Mouse (Mus musculus) megakaryocyte, embryonic 14.5 days (primary cell): ENCODE data around the gene Mtus2. TPM values are rescaled to one million over a fixed set of nuclear protein-coding genes. Genes with fewer than 3 reads are reported as not detected.
A peak's percentile ranks its signal among the peaks of the same experiment; 100 is the strongest.

Source experiments
- H3K27me3 ChIP-seq: replicated peaks from 2 replicates; pipeline ENCODE3; 2012; ENCODE audit warnings: inconsistent platforms
- H3K36me3 ChIP-seq: replicated peaks from 2 replicates; pipeline ENCODE3; 2012; ENCODE audit warnings: low read length, inconsistent platforms, mixed read lengths
- H3K4me1 ChIP-seq: 2 replicates; pipeline ENCODE4 v1.6.1; 2012; ENCODE audit warnings: inconsistent platforms
- H3K4me3 ChIP-seq: replicated peaks from 2 replicates; pipeline ENCODE3; 2012; ENCODE audit warnings: moderate library complexity, mild to moderate bottlenecking, inconsistent platforms
- H3K9me3 ChIP-seq: 2 replicates; pipeline ENCODE4 v1.6.1; 2012; ENCODE audit warnings: inconsistent platforms
- FLI1 ChIP-seq: IDR thresholded peaks from 2 replicates; pipeline ENCODE4 v1.6.1; 2012; ENCODE audit warnings: low read length, inconsistent platforms, mixed read lengths
- GATA1 ChIP-seq: IDR thresholded peaks from 3 replicates; pipeline ENCODE4 v1.6.1; 2012; ENCODE audit warnings: mixed read lengths, low read length, inconsistent platforms, borderline replicate concordance
- polyA plus RNA-seq: library from polyadenylated mRNA; stranded (reverse); fragments of >175 nt; gene quantifications from 2 replicates; pipeline ENCODE4 v1.2.3, GENCODE M21; 2012; ENCODE audit warnings: low replicate concordance; ENCODE audit not compliant: insufficient read depth

Mtus2 gene
- polyA plus RNA-seq, 1 experiment: not detected

DNA sequence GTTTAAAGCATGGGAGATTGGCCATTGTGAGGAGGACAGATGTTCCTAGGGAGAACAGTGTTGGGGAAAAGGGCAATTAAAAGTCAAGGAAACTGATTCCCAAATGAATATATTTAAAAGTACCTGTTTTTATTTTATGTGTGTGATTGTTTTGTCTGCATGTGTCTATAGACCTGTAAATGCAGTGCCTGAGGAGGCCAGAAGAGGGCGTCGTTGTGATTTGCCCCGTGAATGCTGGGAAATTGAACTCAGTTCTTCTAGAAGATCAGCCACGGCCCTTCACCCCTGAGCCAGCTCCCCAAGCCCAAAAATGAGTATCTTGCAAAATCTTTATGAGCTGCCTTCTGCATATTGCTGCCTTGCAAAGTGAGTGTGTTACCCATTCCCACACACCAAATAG, 33.2 kb downstream of the Mtus2 start:
- Histone ChIP-seq H3K4me1 (peaks cover 3% of the 10 kb centered on the region; the same call in 1 of the 2 replicates), H3K9me3 (peaks cover 46% of the 10 kb centered on the region), H3K27me3 (no peaks in the 10 kb centered on the region), H3K4me3 (no peak overlapping the region), H3K36me3 (no peaks in the 10 kb centered on the region)
- no peak for TF ChIP-seq GATA1
- no peak for TF ChIP-seq FLI1

- H3K36me3 ChIP-seq: no peaks in the 10 kb centered on the region
- peaks cover 3% of the 10 kb centered on the region; the same call in 1 of the 2 replicates for H3K4me1 ChIP-seq
- peaks cover 45% of the 10 kb centered on the region for H3K9me3 ChIP-seq
- H3K4me3 ChIP-seq: no peak overlapping the region
- TF ChIP-seq FLI1 (no peak), GATA1 (no peak)
- no peaks in the 10 kb centered on the region for H3K27me3 ChIP-seq
Measured at GRCm38 (mm10) chr5:147990775-147991174, 33.7 kb downstream of the Mtus2 start.

DNA sequence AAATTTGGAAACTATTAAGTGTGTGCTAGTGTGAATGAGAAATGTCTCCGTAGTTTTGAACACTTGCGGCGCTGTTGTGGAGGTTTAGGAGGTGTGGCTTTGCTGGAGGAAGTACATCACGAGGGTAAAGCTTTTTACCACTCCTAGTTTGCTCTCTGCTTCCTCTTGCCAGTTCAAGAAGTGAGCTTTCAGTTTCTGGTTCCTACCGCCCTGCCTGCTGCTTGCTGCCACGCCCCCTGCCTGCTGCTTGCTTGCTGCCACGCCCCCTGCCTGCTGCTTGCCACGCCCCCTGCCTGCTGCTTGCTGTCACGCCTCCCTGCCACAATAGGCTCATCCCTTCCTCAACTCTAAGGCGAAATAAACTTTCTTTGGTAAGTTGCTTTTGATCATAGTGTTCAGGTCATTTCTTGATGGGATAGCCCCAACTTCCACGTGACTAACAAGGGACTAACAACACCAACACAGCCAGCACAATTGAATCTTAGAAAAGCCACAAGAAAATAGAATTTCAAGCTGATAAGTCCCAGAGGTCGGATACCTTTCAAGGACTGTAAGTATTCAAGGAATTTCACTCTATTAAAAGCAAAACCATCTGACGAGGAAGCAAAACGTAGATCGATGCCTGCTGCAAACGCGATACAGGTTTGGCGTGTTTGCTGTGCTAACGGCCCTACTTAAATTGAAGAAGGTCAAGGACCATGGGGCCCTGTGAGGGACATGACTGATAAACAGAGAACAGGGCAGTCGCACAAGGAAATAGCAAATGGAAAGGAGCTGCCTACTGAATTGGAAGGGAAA, 35.7 kb downstream of the Mtus2 start:
- TF ChIP-seq GATA1 (no peak), FLI1 (no peak)
- Histone ChIP-seq H3K4me3 (peak overlapping the region; percentile 83), H3K4me1 (peaks cover 3% of the 10 kb centered on the region; the same call in 1 of the 2 replicates), H3K9me3 (peaks cover 33% of the 10 kb centered on the region), H3K36me3 (no peaks in the 10 kb centered on the region), H3K27me3 (no peaks in the 10 kb centered on the region)

DNA sequence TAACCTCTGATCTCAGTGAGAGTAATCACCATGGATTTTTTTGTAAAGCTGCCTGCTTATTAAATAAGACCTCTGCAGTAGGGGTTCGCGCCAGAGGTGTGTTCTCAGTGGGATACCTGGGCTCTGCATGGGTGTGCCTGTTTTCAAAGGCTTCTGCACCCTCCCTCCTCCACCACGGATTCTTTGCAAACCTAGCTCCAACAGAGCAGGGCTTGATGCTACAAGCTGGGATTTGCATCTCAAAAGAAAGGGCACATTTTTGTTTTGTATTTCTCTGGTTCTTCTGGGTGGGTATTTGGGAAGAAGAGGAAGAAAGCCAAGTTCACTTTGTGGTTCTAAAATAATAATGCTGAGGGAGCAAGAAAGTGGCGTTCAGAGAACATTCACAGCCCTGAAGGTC, 48.1 kb downstream of the Mtus2 start:
- no peaks in the 10 kb centered on the region for H3K36me3 ChIP-seq
- no peaks in the 10 kb centered on the region for H3K27me3 ChIP-seq
- H3K9me3 ChIP-seq: 0 out of 2 replicates have a peak, but pooled peaks cover 6% of the 10 kb centered on the region
- TF ChIP-seq FLI1 (no peak), GATA1 (no peak)
- H3K4me1 ChIP-seq: no peaks in the 10 kb centered on the region
- no peak overlapping the region for H3K4me3 ChIP-seq

DNA sequence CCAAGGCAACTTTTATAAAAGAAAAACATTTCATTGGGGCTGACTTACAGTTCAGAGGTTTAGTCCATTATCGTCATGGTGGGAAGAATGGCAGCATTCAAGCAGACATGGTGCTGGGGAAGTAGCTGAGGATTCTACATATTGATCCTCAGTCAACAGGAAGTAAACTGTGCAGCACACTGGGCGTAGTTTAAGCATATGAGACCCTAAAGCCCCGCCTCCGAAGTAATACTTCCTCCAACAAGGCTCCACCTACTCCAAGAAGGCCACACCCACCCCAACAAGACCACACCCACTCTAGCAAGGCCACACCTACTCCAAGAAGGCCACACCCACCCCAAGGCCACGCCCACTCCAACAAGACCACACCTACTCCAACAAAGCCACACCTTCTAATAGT, 55.0 kb downstream of the Mtus2 start:
- Histone ChIP-seq H3K9me3 (peaks cover 26% of the 10 kb centered on the region), H3K36me3 (no peaks in the 10 kb centered on the region), H3K27me3 (no peaks in the 10 kb centered on the region), H3K4me1 (no peaks in the 10 kb centered on the region), H3K4me3 (no peak overlapping the region)
- TF ChIP-seq FLI1 (no peak), GATA1 (no peak)

DNA sequence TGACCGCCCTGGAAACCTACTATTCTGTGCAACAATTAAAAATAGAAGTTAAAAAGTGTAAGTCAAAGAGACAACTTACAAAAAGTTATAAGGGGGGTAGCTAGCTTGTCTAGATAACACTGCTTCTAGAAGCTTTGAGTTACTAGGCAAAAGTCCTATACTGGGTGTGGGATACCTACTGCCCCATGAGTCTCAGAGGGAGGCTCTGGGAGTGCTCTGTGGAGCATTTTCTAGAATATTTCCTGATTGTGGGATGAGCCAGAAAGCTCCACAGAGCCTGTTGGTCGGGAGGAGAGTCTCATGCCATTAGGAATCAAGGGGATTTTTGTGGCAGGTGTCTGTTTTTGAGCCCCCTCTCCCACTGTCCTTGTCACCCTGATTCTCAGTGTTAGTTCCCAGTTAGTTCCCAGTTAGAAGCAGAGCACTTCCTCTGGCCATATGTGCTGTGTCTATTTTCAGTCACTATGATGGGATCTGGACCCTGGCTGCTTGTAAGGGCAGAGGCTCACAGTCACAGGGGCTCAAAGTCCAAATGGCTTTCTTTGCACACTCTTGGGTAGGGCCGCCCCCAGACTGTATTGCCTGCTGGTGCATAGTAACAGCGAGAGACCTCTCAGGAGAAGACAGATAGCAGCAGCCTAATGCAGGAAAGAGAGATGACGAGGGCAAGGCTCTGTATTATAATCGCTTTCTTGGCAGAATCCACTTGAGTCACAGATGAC, 57.2 kb downstream of the Mtus2 start:
- H3K27me3 ChIP-seq: no peaks in the 10 kb centered on the region
- no peak overlapping the region for H3K4me3 ChIP-seq
- no peak for TF ChIP-seq FLI1
- no peaks in the 10 kb centered on the region for H3K4me1 ChIP-seq
- H3K9me3 ChIP-seq: peaks cover 33% of the 10 kb centered on the region
- H3K36me3 ChIP-seq: no peaks in the 10 kb centered on the region

DNA sequence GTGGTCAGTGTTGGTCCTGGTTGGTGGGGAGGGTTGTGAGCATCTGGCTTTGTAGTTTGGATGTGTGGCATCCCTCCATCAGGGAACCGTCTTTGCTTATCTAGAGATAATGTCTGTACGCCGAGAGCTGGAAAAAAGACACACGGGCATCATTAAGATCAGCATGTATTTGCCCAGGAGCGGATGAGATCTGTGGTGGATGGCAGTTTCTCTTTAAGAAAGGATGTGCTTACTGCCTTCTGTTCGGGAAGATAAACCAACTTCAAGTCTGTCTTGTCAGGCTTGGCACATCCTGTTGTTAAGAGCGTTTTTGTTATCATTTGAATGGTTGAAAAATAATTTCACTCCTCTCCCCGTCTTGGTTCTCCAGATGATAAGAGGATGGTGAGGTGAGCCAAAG, 58.3 kb downstream of the Mtus2 start:
- TF ChIP-seq FLI1: no peak
- TF ChIP-seq GATA1: no peak
- no peaks in the 10 kb centered on the region for H3K4me1 ChIP-seq
- no peaks in the 10 kb centered on the region for H3K36me3 ChIP-seq
- no peaks in the 10 kb centered on the region for H3K27me3 ChIP-seq
- no peak overlapping the region for H3K4me3 ChIP-seq
- peaks cover 34% of the 10 kb centered on the region for H3K9me3 ChIP-seq

DNA sequence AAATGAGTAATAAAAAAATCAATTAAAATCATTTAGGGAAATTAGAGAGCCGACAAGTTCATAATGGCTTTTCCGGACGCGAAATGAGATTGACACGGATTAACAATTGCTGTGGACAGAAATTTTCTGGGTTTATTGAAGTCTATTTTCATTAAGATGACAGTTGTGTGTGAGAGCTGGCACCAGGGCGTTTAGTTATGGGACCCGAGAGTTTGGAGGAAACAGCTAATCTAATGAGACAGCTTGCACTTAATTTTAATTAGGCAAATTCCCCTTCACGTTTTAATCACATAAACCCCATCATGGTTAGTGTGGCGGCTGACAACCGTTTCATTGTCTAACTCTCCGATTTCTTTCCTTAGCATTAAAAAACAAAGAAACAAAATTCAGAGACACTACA, 60.3 kb downstream of the Mtus2 start:
- H3K9me3 ChIP-seq: peaks cover 28% of the 10 kb centered on the region
- H3K4me1 ChIP-seq: no peaks in the 10 kb centered on the region
- no peak overlapping the region for H3K4me3 ChIP-seq
- no peaks in the 10 kb centered on the region for H3K27me3 ChIP-seq
- TF ChIP-seq GATA1: no peak
- TF ChIP-seq FLI1: no peak
- H3K36me3 ChIP-seq: no peaks in the 10 kb centered on the region

DNA sequence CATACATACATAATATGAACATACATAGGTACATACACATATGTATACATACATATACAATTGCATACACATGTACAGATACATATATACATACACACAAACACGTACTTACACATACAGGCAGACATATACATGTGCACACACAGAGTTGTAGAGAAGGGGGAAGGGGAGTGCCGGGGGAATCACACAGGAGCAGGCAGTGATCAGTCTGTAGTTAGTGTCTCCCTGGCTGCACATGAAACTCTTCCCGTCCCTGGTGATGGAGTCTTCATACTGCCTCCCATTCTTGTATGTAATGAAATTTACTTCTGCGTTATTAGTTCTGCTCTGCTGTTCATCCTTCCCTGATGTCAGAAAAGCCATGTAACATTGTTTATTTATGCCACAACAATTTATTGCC, 65.7 kb downstream of the Mtus2 start:
- H3K4me1 ChIP-seq: no peaks in the 10 kb centered on the region
- TF ChIP-seq GATA1 (no peak), FLI1 (no peak)
- H3K27me3 ChIP-seq: no peaks in the 10 kb centered on the region
- H3K9me3 ChIP-seq: peaks cover 34% of the 10 kb centered on the region
- H3K4me3 ChIP-seq: no peak overlapping the region
- H3K36me3 ChIP-seq: no peaks in the 10 kb centered on the region
